Mouse (Mus musculus): ENCODE measurements around the gene Il31. TPM values are rescaled to one million over a fixed set of nuclear protein-coding genes. Genes with fewer than 3 reads are reported as not detected.
"Not testable (repeated sequence)": the region's sequence is repeated elsewhere in the genome, so short reads cannot be mapped to it uniquely, and the experiment has no call there.

The Il31 gene
- polyA plus RNA-seq, 1 experiment from 2014 or later, result not detected

- no peak overlapping the region for H3K27ac ChIP-seq (replicated peaks; ENCODE audit: low read depth, low read length)
- peaks cover 7% of the 10 kb centered on the region; the same call in 1 of the 2 replicates for H3K4me1 ChIP-seq (ENCODE audit: control insufficient read depth, insufficient read depth, low read length)
- WGBS, result 88% methylated on average over 1 of the region's 1 CpGs
- H3K9me3 ChIP-seq (ENCODE audit: control insufficient read depth, low read length), result no peaks in the 10 kb centered on the region
- no peak for ATAC-seq (ENCODE audit: low FRiP score, low TSS enrichment)
- H3K9ac ChIP-seq (replicated peaks; ENCODE audit: low read length), result no peak overlapping the region
- no peak for DNase-seq
- no peak overlapping the region for H3K4me3 ChIP-seq (replicated peaks; ENCODE audit: low read depth, low read length)
- no peak overlapping the region for H3K4me2 ChIP-seq (ENCODE audit: low read length)
- H3K36me3 ChIP-seq (ENCODE audit: control insufficient read depth, insufficient read depth, low read length), result peaks cover 29% of the 10 kb centered on the region
- H3K27me3 ChIP-seq (ENCODE audit: control insufficient read depth, insufficient read depth, low read length), result no peaks in the 10 kb centered on the region
These were observed 32.9 kb upstream of the Il31 start for GRCm38 (mm10) chr5:123522166-123522565.

GRCm38 (mm10) chr5:123521621-123522020 is 32.3 kb upstream of the Il31 start:
- H3K27ac ChIP-seq (replicated peaks; ENCODE audit: low read depth, low read length), result no peak overlapping the region
- H3K9ac ChIP-seq (replicated peaks; ENCODE audit: low read length), result no peak overlapping the region
- H3K9me3 ChIP-seq (ENCODE audit: control insufficient read depth, low read length), result no peaks in the 10 kb centered on the region
- 76% methylated on average over 1 of the region's 1 CpGs for WGBS
- peaks cover 29% of the 10 kb centered on the region for H3K36me3 ChIP-seq (ENCODE audit: control insufficient read depth, insufficient read depth, low read length)
- no peak for DNase-seq
- peaks cover 7% of the 10 kb centered on the region; the same call in 1 of the 2 replicates for H3K4me1 ChIP-seq (ENCODE audit: control insufficient read depth, insufficient read depth, low read length)
- H3K4me3 ChIP-seq (replicated peaks; ENCODE audit: low read depth, low read length), result no peak overlapping the region
- ATAC-seq (ENCODE audit: low FRiP score, low TSS enrichment), result no peak
- H3K27me3 ChIP-seq (ENCODE audit: control insufficient read depth, insufficient read depth, low read length), result no peaks in the 10 kb centered on the region
- no peak overlapping the region for H3K4me2 ChIP-seq (ENCODE audit: low read length)

- no peak overlapping the region for H3K4me2 ChIP-seq (ENCODE audit: low read length)
- ATAC-seq (ENCODE audit: low FRiP score, low TSS enrichment) (no peak), DNase-seq (no peak)
- H3K4me1 ChIP-seq (ENCODE audit: control insufficient read depth, insufficient read depth, low read length), result peaks cover 7% of the 10 kb centered on the region; the same call in 1 of the 2 replicates
- H3K27ac ChIP-seq (replicated peaks; ENCODE audit: low read depth, low read length), result no peak overlapping the region
- WGBS, result 89% methylated on average over 9 of the region's 9 CpGs
- no peak overlapping the region for H3K4me3 ChIP-seq (replicated peaks; ENCODE audit: low read depth, low read length)
- peaks cover 37% of the 10 kb centered on the region for H3K36me3 ChIP-seq (ENCODE audit: control insufficient read depth, insufficient read depth, low read length)
- no peaks in the 10 kb centered on the region for H3K9me3 ChIP-seq (ENCODE audit: control insufficient read depth, low read length)
- no peak overlapping the region for H3K9ac ChIP-seq (replicated peaks; ENCODE audit: low read length)
- no peaks in the 10 kb centered on the region for H3K27me3 ChIP-seq (ENCODE audit: control insufficient read depth, insufficient read depth, low read length)
These were observed 31.4 kb upstream of the Il31 start for GRCm38 (mm10) chr5:123520666-123521065.

- Histone ChIP-seq H3K9ac (replicated peaks; ENCODE audit: low read length) (no peak overlapping the region), H3K4me2 (ENCODE audit: low read length) (no peak overlapping the region), H3K27ac (replicated peaks; ENCODE audit: low read depth, low read length) (no peak overlapping the region), H3K27me3 (ENCODE audit: control insufficient read depth, insufficient read depth, low read length) (no peaks in the 10 kb centered on the region), H3K4me1 (ENCODE audit: control insufficient read depth, insufficient read depth, low read length) (no peaks in the 10 kb centered on the region), H3K36me3 (ENCODE audit: control insufficient read depth, insufficient read depth, low read length) (peaks cover 77% of the 10 kb centered on the region), H3K4me3 (replicated peaks; ENCODE audit: low read depth, low read length) (no peak overlapping the region), H3K9me3 (ENCODE audit: control insufficient read depth, low read length) (no peaks in the 10 kb centered on the region)
- ATAC-seq (ENCODE audit: low FRiP score, low TSS enrichment) (no peak), DNase-seq (no peak)
- WGBS, result 93% methylated on average over 5 of the region's 5 CpGs
These were observed 25.6 kb upstream of the Il31 start for GRCm38 (mm10) chr5:123514871-123515270.

- no peak overlapping the region for H3K4me3 ChIP-seq (replicated peaks; ENCODE audit: low read depth, low read length)
- ATAC-seq (ENCODE audit: low FRiP score, low TSS enrichment) (no peak), DNase-seq (no peak)
- H3K27me3 ChIP-seq (ENCODE audit: control insufficient read depth, insufficient read depth, low read length), result no peaks in the 10 kb centered on the region
- H3K9ac ChIP-seq (replicated peaks; ENCODE audit: low read length), result no peak overlapping the region
- 0 out of 2 replicates have a peak, but pooled peaks cover 3% of the 10 kb centered on the region for H3K4me1 ChIP-seq (ENCODE audit: control insufficient read depth, insufficient read depth, low read length)
- no peak overlapping the region for H3K27ac ChIP-seq (replicated peaks; ENCODE audit: low read depth, low read length)
- WGBS, result 87% methylated on average over 3 of the region's 3 CpGs
- no peaks in the 10 kb centered on the region for H3K9me3 ChIP-seq (ENCODE audit: control insufficient read depth, low read length)
- H3K4me2 ChIP-seq (ENCODE audit: low read length), result no peak overlapping the region
- peaks cover 54% of the 10 kb centered on the region for H3K36me3 ChIP-seq (ENCODE audit: control insufficient read depth, insufficient read depth, low read length)
These were observed 22.8 kb upstream of the Il31 start for GRCm38 (mm10) chr5:123512102-123512501.

- ATAC-seq (ENCODE audit: low FRiP score, low TSS enrichment); H3K27ac ChIP-seq (replicated peaks; ENCODE audit: low read depth, low read length); H3K9me3 ChIP-seq (ENCODE audit: control insufficient read depth, low read length); DNase-seq; H3K4me2 ChIP-seq (ENCODE audit: low read length); H3K27me3 ChIP-seq (ENCODE audit: control insufficient read depth, insufficient read depth, low read length); H3K9ac ChIP-seq (replicated peaks; ENCODE audit: low read length); H3K4me3 ChIP-seq (replicated peaks; ENCODE audit: low read depth, low read length); H3K4me1 ChIP-seq (ENCODE audit: control insufficient read depth, insufficient read depth, low read length): not testable (repeated sequence)
- peaks cover 48% of the 10 kb centered on the region for H3K36me3 ChIP-seq (ENCODE audit: control insufficient read depth, insufficient read depth, low read length)
- WGBS, result 76% methylated on average over 3 of the region's 3 CpGs
These were observed 22.1 kb upstream of the Il31 start for GRCm38 (mm10) chr5:123511426-123511825.

- WGBS, result 92% methylated on average over 5 of the region's 5 CpGs
- H3K27me3 ChIP-seq (ENCODE audit: control insufficient read depth, insufficient read depth, low read length), result no peaks in the 10 kb centered on the region
- H3K27ac ChIP-seq (replicated peaks; ENCODE audit: low read depth, low read length), result no peak within 1 kb of the TSS
- DNase-seq, result no peak
- H3K4me3 ChIP-seq (replicated peaks; ENCODE audit: low read depth, low read length), result no peak within 1 kb of the TSS
- H3K4me1 ChIP-seq (ENCODE audit: control insufficient read depth, insufficient read depth, low read length), result 0 out of 2 replicates have a peak, but pooled peaks cover 3% of the 10 kb centered on the region
- peaks cover 38% of the 10 kb centered on the region for H3K36me3 ChIP-seq (ENCODE audit: control insufficient read depth, insufficient read depth, low read length)
- ATAC-seq (ENCODE audit: low FRiP score, low TSS enrichment), result no peak
- no peaks in the 10 kb centered on the region for H3K9me3 ChIP-seq (ENCODE audit: control insufficient read depth, low read length)
- no peak within 1 kb of the TSS for H3K9ac ChIP-seq (replicated peaks; ENCODE audit: low read length)
- H3K4me2 ChIP-seq (ENCODE audit: low read length), result peak within 1 kb of the TSS; percentile 73
These were observed 20.9 kb upstream of the Il31 start, which contains the start of gene B3gnt4 for GRCm38 (mm10) chr5:123510160-123510559. Gene B3gnt4, plus strand, starts transcription at chr5:123510460.

- 6% methylated on average over 12 of the region's 12 CpGs for WGBS
- ATAC-seq (ENCODE audit: low FRiP score, low TSS enrichment), result no peak
- peaks cover 26% of the 10 kb centered on the region for H3K36me3 ChIP-seq (ENCODE audit: control insufficient read depth, insufficient read depth, low read length)
- peak overlapping the region; percentile 65 for H3K9ac ChIP-seq (replicated peaks; ENCODE audit: low read length)
- H3K4me3 ChIP-seq (replicated peaks; ENCODE audit: low read depth, low read length), result peak overlapping the region; percentile 61
- peak overlapping the region; percentile 73 for H3K4me2 ChIP-seq (ENCODE audit: low read length)
- H3K27ac ChIP-seq (replicated peaks; ENCODE audit: low read depth, low read length), result no peak overlapping the region
- peak; percentile 52 for DNase-seq
- H3K4me1 ChIP-seq (ENCODE audit: control insufficient read depth, insufficient read depth, low read length), result 0 out of 2 replicates have a peak, but pooled peaks cover 3% of the 10 kb centered on the region
- H3K27me3 ChIP-seq (ENCODE audit: control insufficient read depth, insufficient read depth, low read length), result no peaks in the 10 kb centered on the region
- no peaks in the 10 kb centered on the region for H3K9me3 ChIP-seq (ENCODE audit: control insufficient read depth, low read length)
These were observed 19.6 kb upstream of the Il31 start for GRCm38 (mm10) chr5:123508921-123509320.

- DNase-seq (peak; percentile 95), ATAC-seq (ENCODE audit: low FRiP score, low TSS enrichment) (peak; percentile 90)
- Histone ChIP-seq H3K27me3 (ENCODE audit: control insufficient read depth, insufficient read depth, low read length) (no peaks in the 10 kb centered on the region), H3K27ac (replicated peaks; ENCODE audit: low read depth, low read length) (0 out of 2 replicates have a peak overlapping the region, but pooled peaks have one; percentile 26), H3K9me3 (ENCODE audit: control insufficient read depth, low read length) (no peaks in the 10 kb centered on the region), H3K4me1 (ENCODE audit: control insufficient read depth, insufficient read depth, low read length) (0 out of 2 replicates have a peak, but pooled peaks cover 3% of the 10 kb centered on the region), H3K4me2 (ENCODE audit: low read length) (peak overlapping the region; percentile 73), H3K9ac (replicated peaks; ENCODE audit: low read length) (peak overlapping the region; percentile 65), H3K36me3 (ENCODE audit: control insufficient read depth, insufficient read depth, low read length) (peaks cover 21% of the 10 kb centered on the region), H3K4me3 (replicated peaks; ENCODE audit: low read depth, low read length) (peak overlapping the region; percentile 61)
- WGBS, result under 1% methylated on average over 59 of the region's 59 CpGs
These were observed 18.8 kb upstream of the Il31 start for GRCm38 (mm10) chr5:123507936-123508723.
